Mouse (Mus musculus) lung, postnatal 0 days (tissue): ENCODE measurements around the gene Aldh6a1.
A peak's percentile ranks its signal among the peaks of the same experiment; 100 is the strongest.

Experiments used
- CTCF ChIP-seq: IDR thresholded peaks from 2 replicates; pipeline ENCODE4 v1.5.1; 2016; ENCODE audit warnings: antibody characterized with exemption, mild to moderate bottlenecking
- EP300 ChIP-seq: IDR thresholded peaks from 2 replicates; pipeline ENCODE4 v1.6.1; 2016; ENCODE audit warnings: antibody characterized with exemption, mild to moderate bottlenecking, control low read depth

DNA sequence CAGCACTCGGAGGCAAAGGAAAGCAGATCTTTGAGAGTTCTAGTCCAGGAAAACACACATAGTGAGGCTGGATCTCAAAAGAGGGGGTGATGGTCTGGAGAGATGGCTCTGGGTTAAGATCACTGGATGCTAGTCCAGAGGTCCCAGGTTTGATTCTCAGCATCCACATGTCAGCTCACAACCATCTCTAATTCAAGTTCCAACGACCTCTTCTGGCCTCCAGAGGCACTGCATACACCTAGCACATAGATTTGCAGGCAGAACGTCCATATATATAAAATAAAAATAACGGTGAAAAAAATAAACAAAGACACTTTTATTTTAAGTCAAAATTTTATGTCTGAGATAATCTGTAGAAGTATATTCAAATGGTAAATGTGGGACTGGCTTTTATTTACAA is 43.5 kb downstream of the Aldh6a1 start:
- peak; percentile 26; the same call in 1 of the 2 replicates for TF ChIP-seq CTCF
- no peak for TF ChIP-seq EP300
